Mouse (Mus musculus): Measurements from ENCODE around the gene Sez6l2. TPM values are rescaled to one million over a fixed set of nuclear protein-coding genes. Genes with fewer than 3 reads are reported as not detected.
A peak's percentile ranks its signal among the peaks of the same experiment; 100 is the strongest.

Sez6l2 gene
- polyA plus RNA-seq, 1 experiment = 175 TPM

DNA sequence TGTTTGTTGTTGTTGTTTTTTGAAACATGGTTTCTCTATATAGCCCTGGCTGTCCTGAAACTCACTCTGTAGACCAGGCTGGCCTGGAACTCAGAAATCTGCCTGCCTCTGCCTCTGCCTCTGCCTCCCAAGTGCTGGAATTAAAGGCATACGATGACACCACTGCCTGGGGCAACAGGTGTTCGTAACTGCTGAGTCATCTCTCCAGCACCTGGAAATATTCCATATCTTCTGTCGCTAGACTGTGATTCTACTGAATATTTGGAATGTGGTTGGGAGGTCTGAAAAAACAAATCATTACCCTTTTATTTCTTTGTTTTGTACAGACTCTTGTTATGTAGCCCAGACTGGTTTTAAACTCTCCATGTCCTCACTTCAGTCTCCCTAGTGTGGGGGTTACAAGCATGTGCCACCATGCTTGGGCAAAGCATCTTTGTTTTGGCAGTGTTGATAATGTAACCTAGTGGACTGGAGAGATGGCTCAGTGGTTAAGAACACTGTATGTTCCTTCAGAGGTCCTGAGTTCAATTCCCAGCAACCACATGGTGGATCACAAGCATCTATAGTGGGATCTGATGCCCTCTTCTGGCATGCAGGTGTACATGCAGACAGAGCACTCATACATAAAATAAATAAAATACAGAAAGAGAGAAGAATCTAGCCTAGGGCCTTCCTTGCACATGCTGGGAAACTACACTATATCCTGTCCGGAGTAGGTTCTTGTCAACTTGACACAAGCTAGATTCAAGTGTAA, 53.9 kb downstream of the Sez6l2 start:
- no peak for DNase-seq (ENCODE audit: extremely low spot score in 1 of 2, low spot score in 1 of 2)

DNA sequence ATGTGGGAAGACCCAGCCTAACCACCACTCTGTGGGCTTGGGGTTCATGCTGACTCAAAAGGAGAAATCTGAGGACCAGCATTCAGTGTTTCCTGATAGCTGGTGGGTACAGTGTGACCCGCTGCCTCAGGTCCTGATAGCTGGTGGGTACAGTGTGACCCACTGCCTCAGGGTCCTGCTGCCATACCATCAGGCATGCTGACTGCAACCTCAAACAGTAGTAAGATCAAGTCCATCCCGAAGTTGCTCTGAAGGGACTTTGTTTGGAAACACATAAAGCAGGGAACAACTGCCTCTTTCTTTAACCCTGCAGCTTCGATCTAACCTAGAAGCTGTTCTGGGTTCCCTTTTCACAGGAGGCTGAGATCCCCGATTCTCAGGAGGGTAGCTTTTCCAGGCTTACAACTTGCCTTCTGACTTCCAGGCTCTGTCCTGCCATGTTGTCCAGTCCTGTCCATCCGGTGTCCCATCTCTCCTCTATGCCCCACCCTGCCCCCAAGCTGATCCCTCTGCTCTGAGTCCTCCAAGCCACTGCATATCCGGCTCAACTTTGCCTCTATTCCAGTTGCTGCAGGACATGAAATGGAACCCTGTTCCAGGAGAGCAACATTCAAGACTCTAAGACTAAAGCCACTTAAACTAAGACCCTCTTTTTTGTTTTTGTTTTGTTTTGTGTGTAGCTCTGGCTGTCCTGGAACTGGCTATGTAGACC, 57.1 kb downstream of the Sez6l2 start:
- DNase-seq (ENCODE audit: extremely low spot score in 1 of 2, low spot score in 1 of 2) = no peak

DNA sequence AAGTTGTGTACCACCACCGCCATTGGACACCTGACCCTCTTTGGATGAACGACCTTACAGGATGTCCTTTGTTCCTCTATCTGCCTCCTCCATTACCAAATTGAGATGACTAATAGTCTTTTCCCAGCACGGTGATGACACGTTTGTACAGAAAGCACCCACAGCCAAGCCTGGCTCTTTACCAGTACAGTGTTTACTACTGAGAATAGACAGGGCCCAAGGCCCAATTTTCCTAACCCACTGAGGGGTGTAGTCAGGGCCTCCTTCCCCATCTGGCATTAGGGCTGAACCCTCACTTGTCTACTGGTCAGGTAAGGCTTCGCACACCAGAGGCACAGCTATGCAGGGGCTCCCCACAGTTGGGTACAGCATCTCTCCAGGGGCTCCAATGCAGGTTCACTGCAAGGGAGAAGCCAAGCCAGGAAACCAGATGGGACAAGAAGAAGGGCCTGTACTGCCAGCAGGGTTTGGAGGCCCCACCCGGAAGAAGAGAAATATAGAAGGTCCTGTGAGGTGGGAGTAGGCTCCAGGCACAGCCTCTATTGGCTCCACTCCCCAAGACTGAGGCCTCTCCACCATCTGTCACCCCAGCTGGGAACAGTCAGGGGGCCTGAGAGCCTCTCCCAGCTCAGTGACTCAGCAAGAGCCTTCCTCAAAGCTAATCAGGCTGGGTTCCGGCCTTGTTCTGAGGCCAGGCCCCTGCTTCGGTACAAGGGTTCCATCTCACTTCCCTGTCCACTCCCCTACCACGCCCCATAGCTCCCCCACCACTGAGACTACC, 58.1 kb downstream of the Sez6l2 start:
- DNase-seq (ENCODE audit: extremely low spot score in 1 of 2, low spot score in 1 of 2) = peak; percentile 77 to 87

DNA sequence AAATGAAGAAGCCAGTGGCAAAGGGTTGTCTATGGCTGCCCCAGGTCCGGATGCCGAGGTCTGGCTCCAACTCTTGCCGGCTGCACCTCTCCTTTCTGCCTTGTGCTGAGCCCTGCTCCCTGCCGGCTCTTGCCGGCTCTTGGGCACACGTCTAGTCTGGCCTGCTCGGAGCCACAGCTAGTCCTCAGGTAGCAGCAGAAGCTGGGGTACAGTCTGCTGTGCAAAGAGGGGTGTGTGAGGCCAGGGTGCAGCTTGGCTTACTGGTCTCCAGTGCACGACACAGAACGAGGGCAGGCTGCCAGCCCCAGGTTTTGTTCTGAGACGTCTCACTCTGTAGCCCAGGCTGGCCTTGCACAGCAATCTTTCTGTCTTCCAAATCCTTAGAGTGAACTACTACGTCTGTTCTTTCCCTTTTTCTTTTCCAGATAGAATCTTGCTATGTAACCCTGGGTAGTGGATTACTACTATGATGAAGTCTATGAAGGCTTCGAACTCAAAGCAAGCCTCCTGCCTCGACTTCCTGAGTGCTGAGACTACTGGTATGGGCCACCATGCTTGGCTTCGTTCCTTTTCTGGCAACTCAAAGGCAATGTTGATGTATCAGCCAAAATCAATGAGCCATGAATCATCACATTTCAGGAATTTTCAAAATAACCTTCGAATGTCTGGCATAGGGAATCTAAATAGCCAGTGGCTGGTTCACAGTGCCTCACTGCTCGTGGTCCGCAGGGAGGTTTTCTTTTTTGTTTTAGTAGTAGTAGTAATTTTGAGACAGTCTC, 59.1 kb downstream of the Sez6l2 start:
- no peak for DNase-seq (ENCODE audit: extremely low spot score in 1 of 2, low spot score in 1 of 2)

DNA sequence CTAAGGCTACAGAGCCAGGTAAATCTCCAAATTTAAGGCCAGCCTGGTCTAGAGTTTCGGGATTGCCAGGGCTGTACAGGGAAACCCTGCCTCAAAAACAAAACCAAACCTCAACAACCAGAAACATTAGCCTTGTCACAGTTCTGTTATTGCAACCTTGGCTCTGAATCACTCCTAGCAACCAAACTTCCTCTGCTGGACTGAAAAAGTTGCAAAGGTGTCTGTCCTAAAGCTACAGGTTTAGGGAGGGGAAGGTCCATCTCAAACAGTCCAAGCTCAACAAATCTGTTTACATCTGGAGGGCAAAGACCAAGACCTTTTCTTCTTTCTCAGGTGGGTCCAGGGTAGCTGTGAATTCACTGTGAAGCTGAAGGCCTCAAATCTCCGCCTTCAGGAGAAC, 60.7 kb downstream of the Sez6l2 start:
- DNase-seq (ENCODE audit: extremely low spot score in 1 of 2, low spot score in 1 of 2) = no peak

DNA sequence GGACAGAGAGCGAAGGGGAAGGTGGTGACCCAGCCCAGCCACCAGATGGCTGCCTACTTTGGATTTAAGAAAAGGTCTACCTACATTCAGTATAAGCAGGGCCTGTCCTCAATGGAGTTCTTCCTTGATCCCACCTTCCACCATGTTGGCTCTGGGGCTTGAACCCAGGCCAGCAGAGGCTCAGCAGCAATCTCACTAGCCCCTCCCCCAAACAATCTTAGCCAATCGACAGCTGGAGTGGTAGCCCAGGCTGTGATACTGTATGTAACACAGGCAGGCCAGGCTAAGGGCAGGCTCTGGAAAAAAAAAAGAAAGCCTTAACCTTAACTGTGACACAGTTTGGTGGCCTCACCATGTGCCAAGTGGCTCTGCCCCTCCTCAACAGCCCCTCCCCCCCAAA, 61.4 kb downstream of the Sez6l2 start:
- DNase-seq (ENCODE audit: extremely low spot score in 1 of 2, low spot score in 1 of 2) = no peak

DNA sequence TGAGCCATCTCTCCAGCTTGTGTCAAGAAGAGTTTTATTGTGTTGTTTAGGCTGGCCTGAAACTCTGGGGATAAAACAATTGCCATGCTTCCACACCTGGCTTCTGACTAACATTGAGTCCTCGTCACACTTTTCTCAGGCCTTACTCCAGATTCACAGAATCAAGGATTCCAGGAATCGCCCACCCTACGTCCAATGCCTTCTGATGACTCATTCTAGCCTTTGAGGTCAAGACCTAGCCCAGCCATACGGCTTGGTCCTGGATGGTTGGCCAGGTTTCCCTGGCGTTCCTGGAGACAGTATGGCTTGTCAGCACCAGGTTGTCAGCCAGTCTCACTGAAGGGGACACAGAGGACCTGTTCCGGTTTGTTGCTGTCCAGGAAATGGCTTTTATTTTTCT, 62.0 kb downstream of the Sez6l2 start:
- DNase-seq (ENCODE audit: extremely low spot score in 1 of 2, low spot score in 1 of 2) = no peak

DNA sequence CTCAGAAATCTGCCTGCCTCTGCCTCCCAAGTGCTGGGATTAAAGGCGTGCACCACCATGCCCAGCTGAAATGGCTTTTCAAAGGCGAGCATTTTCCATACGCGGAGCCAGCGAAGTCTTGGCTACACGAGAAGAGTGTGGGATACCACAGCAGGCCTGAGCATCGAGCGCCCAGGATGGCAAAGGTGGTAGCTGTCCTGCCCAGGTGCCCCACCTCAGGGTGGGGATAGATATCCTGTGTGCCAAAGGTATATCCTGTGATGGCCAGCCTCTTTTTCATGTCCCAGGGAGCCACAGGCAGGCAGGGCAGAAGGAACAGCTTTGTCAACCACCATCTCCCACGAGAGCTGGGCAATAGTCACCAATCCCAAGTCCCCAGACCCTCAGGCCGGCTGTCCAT, 62.5 kb downstream of the Sez6l2 start:
- no peak for DNase-seq (ENCODE audit: extremely low spot score in 1 of 2, low spot score in 1 of 2)

DNA sequence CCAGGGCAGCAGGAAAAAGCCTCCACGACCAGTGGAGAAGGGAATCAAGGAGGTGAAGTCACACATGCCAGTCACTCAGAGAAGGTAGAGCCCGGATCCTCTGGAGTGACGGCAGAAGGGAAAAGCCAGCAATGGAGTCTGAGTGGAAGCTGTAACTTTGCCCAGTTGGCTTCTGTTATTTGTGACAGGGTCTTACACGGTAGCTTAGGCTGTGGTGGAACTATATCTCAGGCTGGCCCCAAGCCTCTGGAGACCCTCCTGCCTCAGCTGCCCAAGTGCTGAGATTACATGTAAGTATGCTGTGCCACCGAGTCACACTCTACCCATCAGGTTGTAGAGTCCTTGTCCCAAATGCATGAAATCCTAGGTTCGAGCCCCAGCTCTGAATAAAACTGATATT, 63.0 kb downstream of the Sez6l2 start:
- DNase-seq (ENCODE audit: extremely low spot score in 1 of 2, low spot score in 1 of 2) = no peak

DNA sequence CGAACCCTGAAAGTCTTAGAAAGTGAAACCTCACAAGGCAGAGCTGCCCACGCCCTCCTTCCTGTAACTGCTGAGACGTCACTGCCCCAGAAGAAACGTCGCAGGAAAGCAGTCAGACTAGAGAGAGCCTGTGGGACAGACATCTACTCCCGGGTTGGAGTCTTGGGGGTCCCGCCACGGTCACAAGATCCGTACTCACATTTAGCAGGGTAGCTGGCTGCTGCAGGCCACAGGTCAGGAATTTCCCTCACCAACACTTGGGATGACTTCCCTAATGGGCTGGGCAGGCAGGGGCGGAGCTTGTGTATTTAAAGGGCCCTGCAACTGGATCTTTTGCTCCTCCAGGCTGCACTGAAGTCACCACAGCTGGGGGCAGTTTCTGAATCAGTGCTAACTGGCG, 64.0 kb downstream of the Sez6l2 start, which contains the start of gene Mvp:
Gene Mvp (minus strand): TSS at position 302 of the 400 bp plus-strand sequence.
- no peak for DNase-seq (ENCODE audit: extremely low spot score in 1 of 2, low spot score in 1 of 2)

DNA sequence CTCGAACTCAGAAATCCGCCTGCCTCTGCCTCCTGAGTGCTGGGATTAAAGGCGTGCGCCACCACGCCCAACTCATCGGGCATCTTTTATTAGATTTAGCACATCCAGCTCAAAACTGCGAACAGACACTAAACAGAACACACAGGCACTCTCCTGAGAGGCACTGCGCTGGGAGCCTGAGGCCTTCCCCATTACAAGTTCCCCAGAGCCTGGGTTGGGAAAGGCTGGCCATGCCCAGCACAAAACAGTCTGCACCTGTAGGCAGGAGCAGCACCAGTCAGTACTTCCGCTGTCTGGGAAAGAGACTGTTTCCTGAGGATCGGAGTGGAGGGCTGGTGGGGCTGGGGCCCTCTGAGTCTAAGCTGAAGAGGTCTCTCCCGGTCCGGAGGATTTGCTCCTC, 64.6 kb downstream of the Sez6l2 start:
- no peak for DNase-seq (ENCODE audit: extremely low spot score in 1 of 2, low spot score in 1 of 2)

DNA sequence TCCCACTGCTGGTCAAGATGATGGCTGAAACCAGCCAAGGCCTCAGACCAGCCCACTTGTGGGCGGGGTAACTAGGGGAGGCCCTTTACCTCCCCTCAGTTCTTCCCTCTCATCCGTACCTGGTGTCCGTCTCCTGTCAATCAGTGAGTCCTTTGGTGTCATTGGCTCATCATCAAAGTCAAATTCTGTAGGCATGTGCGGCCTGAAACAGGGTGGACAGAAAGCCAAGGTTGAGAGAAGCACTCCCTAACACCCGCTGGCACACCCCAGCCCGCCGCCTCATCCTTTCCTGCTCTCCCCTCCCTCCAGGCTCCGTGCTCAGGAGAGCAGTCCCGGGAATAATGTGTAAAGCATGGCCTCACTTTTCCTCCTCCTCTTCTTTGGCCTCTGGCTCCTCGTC, 65.7 kb downstream of the Sez6l2 start:
- DNase-seq (ENCODE audit: extremely low spot score in 1 of 2, low spot score in 1 of 2) = no peak

DNA sequence TGATC, 65.9 kb downstream of the Sez6l2 start, which contains the start of gene Pagr1b:
Gene Pagr1b (minus strand): TSS at position 4 of the 5 bp plus-strand sequence.
- DNase-seq (ENCODE audit: extremely low spot score in 1 of 2, low spot score in 1 of 2) = no peak

DNA sequence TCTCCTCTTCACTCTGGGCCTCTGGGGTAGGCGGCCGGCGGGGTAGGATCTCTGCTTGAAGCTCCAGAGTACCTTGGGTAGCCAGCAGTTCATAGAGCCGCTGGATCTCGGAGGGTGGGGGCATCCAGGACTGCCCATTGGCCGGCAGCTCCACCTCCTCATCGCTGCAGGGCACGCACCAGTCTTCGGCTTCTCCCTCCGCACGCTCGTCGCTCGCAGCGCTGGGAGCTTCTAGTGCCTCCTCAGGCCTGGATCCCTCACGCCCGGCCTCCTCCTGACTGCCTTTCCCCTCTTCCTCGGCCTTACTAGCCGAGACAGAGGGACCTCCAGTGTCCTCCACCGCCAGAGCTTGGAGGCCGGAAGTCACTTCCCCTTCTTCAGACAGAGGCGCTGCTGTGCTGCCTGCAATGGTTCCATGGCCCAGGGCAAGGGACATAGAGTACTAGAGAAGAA, 66.1 kb downstream of the Sez6l2 start:
- no peak for DNase-seq (ENCODE audit: extremely low spot score in 1 of 2, low spot score in 1 of 2)

DNA sequence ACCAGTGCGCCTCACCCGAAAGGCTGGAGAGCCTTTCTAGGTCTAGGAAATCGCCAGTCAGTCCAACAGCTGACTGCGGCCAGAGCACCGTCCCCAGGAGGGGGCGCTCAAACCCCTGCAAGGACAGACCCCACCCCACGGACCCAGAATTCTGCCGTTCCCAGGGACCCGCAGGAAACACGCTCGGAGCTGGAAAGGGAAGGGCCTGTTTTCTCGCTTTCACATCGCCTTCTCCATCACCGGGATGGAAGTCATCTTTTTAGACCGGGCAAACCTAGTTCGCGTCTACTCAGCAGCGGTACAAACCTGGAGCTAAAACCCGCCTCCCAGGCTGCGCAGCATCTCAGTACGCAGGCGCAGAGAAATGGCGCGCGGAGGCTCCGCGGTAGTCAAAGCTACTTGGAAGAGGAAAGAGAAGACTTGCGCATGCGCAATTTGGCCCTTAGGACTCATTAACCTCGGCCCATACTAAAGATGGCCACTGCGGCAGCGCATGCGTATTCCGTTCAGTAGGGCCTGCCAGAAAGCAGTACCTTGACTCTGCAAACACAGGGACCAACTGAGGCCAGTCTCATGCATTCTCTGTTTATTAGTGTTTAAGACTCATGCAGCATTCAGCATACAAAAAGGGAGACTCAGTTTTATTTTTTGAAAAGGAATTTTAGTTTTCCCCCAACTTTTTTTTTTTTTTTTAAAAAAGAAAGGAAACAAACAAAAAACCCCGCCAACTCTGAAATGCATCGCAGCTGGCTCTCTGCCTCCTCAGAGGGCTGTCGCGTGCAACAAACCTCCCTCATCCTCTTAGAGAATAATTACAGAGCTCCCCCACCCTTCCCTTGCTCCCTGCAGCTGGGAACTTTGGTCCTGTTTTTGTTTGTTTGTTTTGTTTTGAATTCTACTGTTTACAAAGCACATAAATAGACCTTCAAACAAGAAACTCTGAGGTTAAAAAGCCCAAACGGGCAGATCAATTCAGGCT, 66.9 kb downstream of the Sez6l2 start, which contains the start of gene Pagr1a:
Gene Pagr1a (minus strand): TSS at position 382 of the 979 bp plus-strand sequence.
- peak; percentile 96 to 99 for DNase-seq (ENCODE audit: extremely low spot score in 1 of 2, low spot score in 1 of 2)

DNA sequence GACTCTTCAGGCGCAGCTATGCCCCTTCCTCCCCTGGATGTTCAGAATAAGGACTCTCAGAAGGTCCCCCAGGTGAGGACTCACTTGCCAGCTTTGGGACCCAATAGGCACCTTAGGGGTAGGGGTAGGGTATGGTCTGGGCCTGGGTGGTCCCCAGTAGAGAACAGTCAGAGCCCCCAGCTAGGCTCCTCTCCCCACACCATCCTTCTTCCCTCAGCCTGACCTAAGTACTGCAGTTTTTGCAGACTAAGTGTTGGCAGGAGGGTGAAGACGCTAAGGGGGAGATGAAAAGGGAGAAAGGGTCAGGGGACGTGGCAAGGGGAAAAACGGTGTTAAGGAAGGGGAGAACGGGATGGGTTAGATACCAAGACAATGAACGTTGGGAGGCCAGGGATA, 67.6 kb downstream of the Sez6l2 start:
- DNase-seq (ENCODE audit: extremely low spot score in 1 of 2, low spot score in 1 of 2) = no peak

DNA sequence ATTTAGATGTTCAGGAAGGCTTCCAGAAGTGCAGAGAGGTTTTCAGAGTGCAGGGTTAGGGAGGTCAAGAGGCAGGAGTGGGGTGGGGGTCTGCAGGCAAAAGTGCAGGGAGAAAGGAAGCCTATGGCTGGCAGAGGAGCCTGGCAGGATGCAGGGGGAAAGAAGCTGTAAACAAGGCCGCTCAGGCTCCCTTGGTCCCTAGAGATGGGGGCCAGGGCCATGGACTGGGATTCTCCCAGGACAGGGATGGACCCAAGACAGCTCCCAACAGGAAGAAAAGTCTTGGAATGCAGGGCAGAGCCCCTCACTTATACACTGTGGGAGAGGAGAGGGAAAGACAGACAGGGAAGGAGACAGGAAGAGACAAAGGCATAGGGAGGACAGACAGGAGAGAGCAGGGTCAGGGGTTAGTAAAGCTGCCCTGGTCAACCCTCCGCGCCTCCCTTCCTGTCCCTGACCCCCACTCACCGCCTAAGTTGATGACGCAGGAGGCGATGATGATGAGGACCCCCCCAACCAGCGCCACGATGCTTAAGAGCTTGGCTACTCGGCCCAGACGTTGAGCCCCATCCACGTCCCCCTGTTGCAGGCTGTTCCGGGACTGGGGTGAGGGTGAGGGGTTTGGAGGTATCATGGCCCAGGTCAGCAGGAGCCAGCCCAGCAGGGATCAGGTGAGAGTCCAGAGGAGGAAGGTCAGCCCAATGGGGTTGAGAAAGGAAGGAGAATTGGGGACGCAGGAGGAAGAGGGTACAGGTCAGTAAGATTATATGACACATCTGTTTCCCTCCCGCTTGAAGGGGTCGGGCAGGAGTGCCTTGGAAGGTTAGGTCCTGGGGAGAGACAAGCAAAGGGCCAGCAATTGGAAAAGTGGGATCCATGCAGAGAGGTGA, 68.3 kb downstream of the Sez6l2 start:
- DNase-seq (ENCODE audit: extremely low spot score in 1 of 2, low spot score in 1 of 2) = no peak

DNA sequence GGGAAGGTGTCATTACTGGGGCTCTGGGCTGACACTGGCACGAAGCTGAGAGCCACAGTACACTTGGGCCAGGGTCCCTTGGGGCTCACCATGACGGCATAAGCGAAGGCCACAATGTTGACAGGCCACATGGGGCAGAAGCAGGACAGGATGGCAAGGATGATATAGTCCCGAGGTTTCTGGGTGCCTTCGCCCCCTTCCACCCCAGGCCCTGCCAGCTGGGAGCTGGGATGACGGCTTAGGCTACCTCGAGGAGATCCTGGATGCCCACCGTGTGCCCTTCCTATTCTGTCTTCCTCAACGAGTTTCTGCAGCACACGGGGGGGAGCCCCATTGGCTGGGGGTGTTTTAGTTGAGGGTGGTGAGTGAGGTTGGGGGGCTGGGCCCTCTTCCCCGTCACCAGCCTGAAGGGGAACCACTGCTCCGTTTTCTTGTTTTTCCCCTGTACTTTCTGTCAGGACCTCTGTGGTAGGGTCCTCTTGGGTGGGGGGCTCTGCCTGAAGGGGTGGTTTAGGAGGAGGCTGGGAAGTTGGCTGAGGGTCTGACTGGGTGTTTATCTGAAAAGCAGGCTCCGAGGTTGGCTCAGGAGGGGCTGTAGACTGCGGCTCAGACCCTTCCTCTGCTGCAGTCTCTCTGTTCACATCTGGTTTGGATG, 69.1 kb downstream of the Sez6l2 start:
- DNase-seq (ENCODE audit: extremely low spot score in 1 of 2, low spot score in 1 of 2) = no peak
